Mouse (Mus musculus) retina, embryonic 14.5 days (tissue): Measurements from ENCODE around the gene Rpap2.

Source experiments
- DNase-seq: peaks from one replicate; pipeline ENCODE4 v3.0.0-alpha.2; 2015; ENCODE audit warnings: low spot score

Gene Rpap2

DNA sequence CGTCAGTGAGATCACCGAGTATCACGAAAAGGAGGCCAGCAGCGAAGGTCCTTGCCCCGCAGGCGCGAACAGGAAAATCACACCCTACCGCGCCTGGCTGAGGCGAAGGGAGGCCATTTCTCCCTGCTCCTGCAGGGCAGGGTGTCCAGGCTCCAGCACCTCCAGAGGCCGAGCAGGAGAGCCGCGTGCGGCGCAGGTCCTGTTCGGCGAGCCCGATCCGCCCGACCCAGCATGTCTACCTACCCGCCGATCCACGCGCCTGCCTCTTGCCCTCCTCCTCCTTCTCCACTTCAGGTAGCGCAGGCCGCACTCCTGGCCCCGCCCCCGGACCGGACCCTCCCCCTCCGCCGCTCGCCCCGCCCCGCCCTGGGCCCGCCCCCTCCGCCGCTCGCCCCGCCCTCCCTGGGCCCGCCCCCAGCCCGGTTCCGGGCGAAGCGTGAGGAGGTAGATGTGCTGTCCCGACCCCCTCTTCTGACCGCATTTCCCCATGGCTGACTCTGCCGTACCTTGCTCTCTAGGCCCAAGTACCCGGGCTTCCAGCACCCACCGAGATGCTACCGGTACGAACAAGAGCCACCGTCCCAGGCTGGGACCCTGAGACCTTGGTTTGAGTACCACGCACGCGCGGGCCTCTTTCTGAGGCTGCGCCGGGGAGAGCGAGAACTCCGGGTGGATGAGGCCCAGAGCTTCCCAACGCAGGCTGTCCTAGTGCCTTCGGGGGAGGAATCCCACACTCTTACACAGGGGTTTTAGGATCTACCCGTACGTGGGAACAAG is at the start of gene Rpap2, which contains the start of gene Glmn:
Gene Rpap2, plus strand, starts transcription at position 73 of the 777 bp plus-strand sequence.
Gene Glmn, minus strand, starts transcription at position 588 of the 777 bp plus-strand sequence.
- peak; percentile 89 for DNase-seq

- no peak for DNase-seq
Observed at GRCm38 (mm10) chr5:107547955-107548354, 49.2 kb upstream of the Rpap2 start.

DNA sequence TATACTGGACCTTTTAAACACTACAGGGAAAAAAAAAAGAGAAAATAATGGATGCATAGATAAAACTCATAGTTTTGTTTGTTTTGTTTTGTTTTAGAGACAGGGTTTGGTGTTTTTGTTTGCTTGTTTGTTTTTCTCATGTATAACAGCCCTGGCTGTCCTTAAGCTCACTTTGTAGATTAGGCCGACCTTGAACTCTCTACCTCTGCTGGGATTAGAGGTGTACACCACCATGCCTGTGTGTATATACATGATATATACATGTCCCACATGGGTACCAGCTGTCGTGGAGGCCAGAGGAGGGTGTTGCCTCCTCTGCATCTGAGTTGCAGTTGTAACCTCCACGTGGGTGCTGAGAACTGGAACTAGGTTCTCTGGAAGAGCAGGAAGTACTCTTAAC is 48.7 kb upstream of the Rpap2 start:
- no peak for DNase-seq

GRCm38 (mm10) chr5:107554336-107554735 is 42.8 kb upstream of the Rpap2 start:
- no peak for DNase-seq

DNA sequence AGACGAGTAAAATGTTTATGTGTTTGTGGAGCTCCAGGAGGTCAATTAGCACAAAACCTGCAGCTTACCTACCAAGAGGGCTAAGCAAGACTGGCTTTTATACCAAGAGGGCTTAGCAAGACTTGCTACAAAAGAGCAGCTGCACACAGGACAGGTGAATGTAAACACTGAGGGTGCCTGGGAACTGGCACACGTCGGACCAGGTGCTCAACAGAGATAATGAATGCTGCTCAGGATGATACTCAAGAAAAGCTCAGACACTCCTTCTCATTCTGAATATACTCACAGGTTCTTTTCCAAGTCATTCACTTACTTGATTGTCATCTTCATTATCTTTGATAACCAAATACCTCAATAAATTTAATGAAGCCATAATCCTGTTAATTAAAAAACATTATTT is 40.2 kb upstream of the Rpap2 start:
- DNase-seq, result no peak

DNA sequence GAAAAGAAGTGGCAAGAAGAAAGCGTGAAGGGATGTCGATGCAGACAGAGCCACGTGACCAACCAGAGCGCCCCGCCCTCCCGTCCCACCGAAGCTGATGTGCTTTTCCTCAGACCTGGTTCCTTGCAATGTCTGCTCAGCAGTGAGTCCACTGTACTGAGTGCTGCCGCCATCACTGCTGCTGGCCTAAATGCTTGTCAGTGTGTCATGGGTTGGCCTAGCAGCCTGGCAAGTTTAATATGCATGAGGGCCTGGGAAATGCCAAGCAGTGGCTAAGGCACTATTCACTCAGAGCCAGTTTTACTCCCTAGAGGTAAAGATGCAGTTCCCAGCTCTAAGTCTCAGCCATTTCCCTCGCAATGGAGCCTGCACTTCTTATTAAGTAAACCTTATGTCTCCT is 28.0 kb upstream of the Rpap2 start:
- no peak for DNase-seq

DNA sequence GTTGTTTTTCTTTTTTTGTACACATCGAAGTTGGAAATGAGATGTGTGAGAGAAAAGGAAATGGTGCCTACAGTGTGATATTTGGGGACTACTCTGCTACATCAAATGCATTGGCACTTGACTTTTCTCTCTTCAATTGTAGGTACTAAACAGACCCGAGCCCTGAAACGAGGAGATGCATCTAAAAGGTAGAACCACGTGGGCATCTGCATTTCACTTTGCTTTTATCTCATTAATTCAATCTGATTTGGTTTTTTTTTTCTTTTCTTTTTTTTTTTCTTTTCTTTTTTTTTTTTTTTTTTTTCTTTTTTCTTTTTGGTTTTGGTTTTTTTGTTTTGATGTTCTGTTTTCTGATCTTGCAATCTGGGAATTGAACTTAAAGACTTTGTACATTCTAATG is 1.2 kb downstream of the Rpap2 start:
- DNase-seq, result no peak

- peak; percentile 91 for DNase-seq
Observed at GRCm38 (mm10) chr5:107611224-107611623, 14.1 kb downstream of the Rpap2 start.

GRCm38 (mm10) chr5:107617986-107618385 is 20.8 kb downstream of the Rpap2 start:
- DNase-seq, result no peak

- DNase-seq, result no peak
Observed at GRCm38 (mm10) chr5:107621327-107621726, 24.2 kb downstream of the Rpap2 start.

DNA sequence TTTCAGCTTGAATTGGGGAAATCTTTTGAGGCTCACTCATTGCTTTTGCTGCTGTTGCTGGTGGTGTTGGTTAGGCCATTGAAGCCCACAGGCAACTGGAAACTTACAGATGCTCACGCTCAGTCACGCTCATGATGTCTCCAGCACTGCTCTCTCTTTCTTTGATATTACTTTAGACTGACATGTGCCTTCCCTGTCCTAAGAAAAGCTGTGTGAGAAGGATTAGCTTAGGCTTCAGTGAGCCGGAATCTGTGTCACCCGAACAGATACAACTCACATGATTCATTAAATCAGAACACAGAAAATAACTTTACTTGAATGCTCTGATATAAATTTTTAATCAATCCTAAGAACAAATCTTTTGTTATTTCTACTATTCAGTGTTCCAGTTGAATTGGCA is 36.5 kb downstream of the Rpap2 start:
- peak; percentile 61 for DNase-seq

DNA sequence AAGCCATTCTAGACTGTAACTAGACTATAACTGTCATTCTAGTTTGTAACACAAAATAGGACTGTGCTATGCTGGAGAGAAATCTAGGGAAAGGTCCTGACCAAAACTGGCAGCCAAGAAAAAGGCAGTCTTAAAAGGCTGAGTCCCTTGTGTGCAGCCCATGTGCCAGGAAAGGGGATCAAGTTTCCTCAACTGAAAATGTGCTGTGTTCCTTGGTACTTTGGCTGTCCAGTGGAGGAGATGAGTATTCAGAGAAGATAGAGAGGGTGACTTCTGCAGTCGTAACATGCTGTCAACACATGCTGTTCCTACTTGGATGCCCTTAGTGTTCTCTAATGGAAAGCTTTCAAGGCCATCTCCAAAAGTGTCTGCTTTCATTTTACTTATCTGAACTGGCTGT is 39.9 kb downstream of the Rpap2 start:
- DNase-seq, result no peak

DNA sequence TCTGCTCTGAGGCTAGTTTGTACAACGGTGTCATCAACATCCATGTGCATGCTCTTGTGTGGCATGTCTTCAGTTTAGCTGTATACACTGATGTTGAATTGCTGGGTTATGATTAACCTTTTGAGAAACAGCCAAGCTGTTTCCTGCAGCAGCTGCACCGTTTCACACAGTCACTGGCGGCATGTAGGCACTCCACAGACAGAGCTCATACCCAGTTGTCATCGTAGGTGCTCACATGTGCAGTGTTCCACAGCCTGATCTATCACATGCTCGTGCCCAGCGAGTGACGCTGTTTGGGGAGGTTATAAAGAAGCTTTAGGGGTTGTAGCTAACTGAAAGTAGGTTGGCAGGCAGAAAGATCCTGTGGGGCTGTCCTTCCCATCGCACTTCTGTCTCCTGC is 41.2 kb downstream of the Rpap2 start:
- DNase-seq, result no peak

DNA sequence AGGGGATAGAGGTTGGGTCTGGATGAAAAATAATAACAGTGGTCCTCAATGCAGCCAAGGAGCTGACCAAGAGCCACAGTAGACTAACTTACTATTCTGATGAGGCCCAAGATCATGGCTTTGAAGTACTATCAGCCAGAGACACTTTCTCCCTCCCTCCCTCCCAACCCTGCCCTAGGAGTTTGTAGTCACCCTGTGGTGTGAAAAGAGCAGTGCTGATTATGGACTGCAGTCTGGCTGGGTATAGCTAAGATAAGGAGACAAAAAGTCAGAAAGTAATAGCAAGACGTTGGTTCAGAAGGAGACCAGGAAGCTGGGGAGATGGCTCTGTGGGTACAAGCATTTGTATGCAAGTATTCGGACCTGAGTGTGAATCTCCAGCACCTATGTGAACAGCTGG is 47.4 kb downstream of the Rpap2 start:
- DNase-seq, result no peak

- DNase-seq, result no peak
Observed at GRCm38 (mm10) chr5:107645935-107646334, 48.8 kb downstream of the Rpap2 start.

DNA sequence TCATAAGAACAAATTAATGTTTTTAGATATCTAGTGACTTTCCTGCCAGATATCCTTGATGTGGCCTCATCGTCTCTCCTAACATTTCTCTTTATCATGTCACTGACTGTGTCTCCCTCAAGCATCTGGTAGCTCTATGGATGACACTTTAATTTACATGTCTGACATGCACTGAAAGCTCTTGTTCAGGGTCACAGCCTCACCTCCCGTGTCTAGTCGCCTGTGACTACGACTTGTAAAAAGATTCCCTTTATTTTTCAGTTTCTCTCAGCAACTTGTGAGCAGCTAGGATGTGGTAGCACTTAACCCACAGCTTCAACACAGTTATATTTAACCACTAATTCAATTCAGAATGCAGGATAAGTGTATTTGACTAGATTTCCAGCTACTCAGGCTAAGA is 50.4 kb downstream of the Rpap2 start:
- DNase-seq, result no peak

- DNase-seq, result no peak
Observed at GRCm38 (mm10) chr5:107648552-107649125, 51.5 kb downstream of the Rpap2 start.

- no peak for DNase-seq
Observed at GRCm38 (mm10) chr5:107649680-107650079, 52.5 kb downstream of the Rpap2 start.

DNA sequence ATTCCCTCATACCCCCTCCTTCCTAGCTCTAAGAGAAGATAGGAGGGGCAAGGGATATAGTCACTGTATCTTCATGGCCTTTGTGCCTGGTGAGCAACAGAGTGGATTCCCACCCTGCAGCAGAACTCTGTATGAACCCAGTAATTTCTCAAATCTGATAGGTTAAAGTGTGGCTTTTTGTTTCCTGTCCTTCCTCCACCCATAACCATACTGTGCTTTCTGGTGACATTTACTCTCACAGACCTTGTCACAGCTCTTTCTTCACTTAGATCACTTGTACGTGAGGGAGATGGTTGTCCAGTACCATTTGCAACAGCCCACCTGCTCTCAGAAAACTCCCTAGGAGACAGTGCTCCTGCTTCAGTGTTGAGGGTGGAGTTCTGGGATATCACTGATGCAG is 53.3 kb downstream of the Rpap2 start:
- DNase-seq, result no peak

DNA sequence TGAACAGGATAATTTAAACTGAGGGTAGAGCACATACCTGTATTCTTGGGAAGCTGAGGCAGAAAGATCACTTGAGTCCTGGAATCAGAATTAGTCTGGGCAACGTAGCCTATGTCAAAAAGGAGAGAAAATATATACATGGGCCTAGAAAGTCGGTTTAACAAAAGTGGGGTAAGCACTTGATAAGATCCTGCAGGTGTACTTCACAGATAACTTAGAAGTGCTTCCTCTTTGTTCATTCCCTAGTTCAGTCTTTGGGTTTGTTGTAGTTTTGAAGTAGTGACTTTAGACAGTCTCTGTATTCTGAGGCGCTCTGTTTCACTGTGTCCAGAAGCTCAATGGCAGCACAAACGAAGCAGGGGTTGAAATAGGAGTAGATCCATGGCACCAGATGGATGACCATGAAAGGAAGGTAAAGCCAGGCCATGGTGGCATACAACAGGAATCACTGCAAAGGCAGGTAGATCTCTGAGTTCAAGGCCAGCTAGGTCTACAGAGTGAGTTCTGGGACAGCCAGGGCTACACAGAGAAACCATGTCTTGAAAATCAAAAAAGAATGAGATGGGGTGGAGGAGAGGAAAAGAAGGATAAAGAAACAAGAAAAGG is 55.0 kb downstream of the Rpap2 start:
- no peak for DNase-seq

GRCm38 (mm10) chr5:107678392-107678791 is 81.2 kb downstream of the Rpap2 start:
- no peak for DNase-seq

DNA sequence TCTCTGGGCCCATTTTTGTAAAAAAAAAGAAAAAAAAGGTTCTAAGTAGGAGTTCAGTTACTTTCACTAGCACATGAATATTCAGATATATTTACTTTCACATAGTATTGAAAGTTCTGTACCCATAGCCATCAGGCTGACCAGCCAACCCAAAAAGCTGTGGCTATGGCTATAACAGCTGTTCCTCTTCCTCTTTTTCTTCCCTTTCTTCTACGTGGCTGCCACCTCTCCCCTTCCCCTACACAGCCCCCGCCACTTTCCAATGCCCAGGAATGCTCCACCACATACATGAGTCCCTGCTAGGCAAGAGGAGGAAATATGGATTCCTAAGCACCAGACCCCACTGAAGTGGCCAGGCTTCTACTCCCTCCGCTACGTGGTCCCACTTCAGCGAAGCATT is 84.1 kb downstream of the Rpap2 start:
- no peak for DNase-seq

DNA sequence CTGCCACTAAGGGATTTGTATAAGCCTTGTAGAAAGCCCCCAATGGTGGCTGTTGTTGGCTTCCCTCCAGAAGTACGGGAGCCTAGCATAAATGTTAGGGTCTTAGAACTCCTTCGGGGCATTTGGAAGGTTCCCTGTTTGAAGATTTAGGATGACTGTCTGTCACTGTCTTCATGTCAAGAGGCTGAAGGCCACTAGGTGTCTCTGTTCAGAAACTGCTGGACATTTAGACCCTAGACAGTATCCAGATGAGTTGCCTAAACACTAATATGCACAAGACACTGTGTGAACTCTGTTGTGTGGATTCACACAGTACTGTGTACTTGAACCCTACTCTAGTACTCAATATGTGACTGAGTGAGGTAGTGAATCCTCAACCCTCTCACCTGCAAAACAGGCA is 87.2 kb downstream of the Rpap2 start:
- peak; percentile 12 for DNase-seq
